11 mouse cellular contexts compared by ENCODE assay signal in genomic region chr5:36394840-36395515, GRCm38 (mm10). TPM values are rescaled to one million over a fixed set of nuclear protein-coding genes. Genes with fewer than 3 reads are reported as not detected.
A peak's percentile ranks its signal among the peaks of the same experiment; 100 is the strongest.
DNase-seq lines count a peak whose midpoint lies in the region; ATAC-seq and TF ChIP-seq lines count a peak whose summit lies in the region.
"Had no signal": no experiment of that assay in that cellular context is flagged by ENCODE, and none has a peak within 500 bp of the region (broad histone marks: within the 10 kb centered on the region; RNA-seq: fewer than 3 reads in every experiment).

No protein-coding gene starts in this region.

- TF ChIP-seq CTCF in E14TG2a.4 (conservative IDR thresholded peaks at IDR 0.05; ENCODE audit: low read length), result peak; percentile 15

- ATAC-seq in forebrain, embryonic 14.5 days, result no peak
- ATAC-seq in forebrain, embryonic 11.5 days (replicated peaks; ENCODE audit: low FRiP score), result no peak
- no peak for ATAC-seq in embryonic facial prominence, embryonic 15.5 days (ENCODE audit: insufficient number of reproducible peaks, low FRiP score, low TSS enrichment, low read depth)

- whole genome bisulfite sequencing in forebrain, embryonic 14.5 days, result 44% methylated on average over 11 of the region's 11 CpGs
- 44% methylated on average over 11 of the region's 11 CpGs for WGBS in forebrain, embryonic 11.5 days
- WGBS in embryonic facial prominence, embryonic 15.5 days, result 43% methylated on average over 11 of the region's 11 CpGs

- H3K27me3 ChIP-seq in forebrain, embryonic 14.5 days (replicated peaks; ENCODE audit: control insufficient read depth, insufficient read depth, low read length), result 0 out of 2 replicates have a peak, but pooled peaks cover 5% of the 10 kb centered on the region
- H3K27me3 ChIP-seq in forebrain, embryonic 11.5 days (ENCODE audit: control insufficient read depth, insufficient read depth, low read length), result peaks cover 5% of the 10 kb centered on the region
- peaks cover 42% of the 10 kb centered on the region for H3K27me3 ChIP-seq in E14TG2a.4 (ENCODE audit: insufficient read depth, low read length)
- no peaks in the 10 kb centered on the region for H3K27me3 ChIP-seq in embryonic facial prominence, embryonic 15.5 days

- no peaks in the 10 kb centered on the region for H3K36me3 ChIP-seq in forebrain, embryonic 14.5 days (ENCODE audit: control insufficient read depth, insufficient read depth, low read length)
- no peaks in the 10 kb centered on the region for H3K36me3 ChIP-seq in forebrain, embryonic 11.5 days (ENCODE audit: control insufficient read depth, insufficient read depth, low read length)
- H3K36me3 ChIP-seq in E14TG2a.4 (ENCODE audit: insufficient read depth, low read length), result no peaks in the 10 kb centered on the region
- H3K36me3 ChIP-seq in embryonic facial prominence, embryonic 15.5 days, result no peaks in the 10 kb centered on the region

- H3K27ac ChIP-seq in forebrain, embryonic 14.5 days (ENCODE audit: low read depth, low read length), result no peak overlapping the region
- no peak overlapping the region for H3K27ac ChIP-seq in forebrain, embryonic 11.5 days (ENCODE audit: low read depth, low read length)
- no peak overlapping the region for H3K27ac ChIP-seq in embryonic facial prominence, embryonic 15.5 days (replicated peaks)

- H3K9ac ChIP-seq in forebrain, embryonic 14.5 days (ENCODE audit: low read length), result no peak overlapping the region
- no peak overlapping the region for H3K9ac ChIP-seq in forebrain, embryonic 11.5 days (ENCODE audit: low read length)
- H3K9ac ChIP-seq in embryonic facial prominence, embryonic 15.5 days, result no peak overlapping the region

- H3K4me1 ChIP-seq in forebrain, embryonic 14.5 days (ENCODE audit: control insufficient read depth, insufficient read depth, low read length), result no peaks in the 10 kb centered on the region
- peaks cover 11% of the 10 kb centered on the region for H3K4me1 ChIP-seq in forebrain, embryonic 11.5 days (replicated peaks; ENCODE audit: control insufficient read depth, insufficient read depth, low read length)
- H3K4me1 ChIP-seq in E14TG2a.4 (replicated peaks; ENCODE audit: low read depth, low read length), result peaks cover 47% of the 10 kb centered on the region
- peaks cover 46% of the 10 kb centered on the region for H3K4me1 ChIP-seq in embryonic facial prominence, embryonic 15.5 days

- no peaks in the 10 kb centered on the region for H3K9me3 ChIP-seq in forebrain, embryonic 14.5 days (replicated peaks; ENCODE audit: control insufficient read depth, low read length)
- no peaks in the 10 kb centered on the region for H3K9me3 ChIP-seq in forebrain, embryonic 11.5 days (ENCODE audit: control insufficient read depth, low read length)
- H3K9me3 ChIP-seq in E14TG2a.4 (ENCODE audit: low read length), result no peaks in the 10 kb centered on the region
- no peaks in the 10 kb centered on the region for H3K9me3 ChIP-seq in embryonic facial prominence, embryonic 15.5 days (replicated peaks)

- no peak overlapping the region for H3K4me2 ChIP-seq in forebrain, embryonic 14.5 days (ENCODE audit: low read length)
- H3K4me2 ChIP-seq in forebrain, embryonic 11.5 days (ENCODE audit: low read depth, low read length, severe bottlenecking), result no peak overlapping the region
- H3K4me2 ChIP-seq in embryonic facial prominence, embryonic 15.5 days (replicated peaks), result peak overlapping the region; percentile 99; the same call in 1 of the 2 replicates

- H3K4me3 ChIP-seq in forebrain, embryonic 14.5 days (ENCODE audit: low read depth, low read length), result no peak overlapping the region
- H3K4me3 ChIP-seq in forebrain, embryonic 11.5 days (ENCODE audit: low read depth, low read length), result no peak overlapping the region
- no peak overlapping the region for H3K4me3 ChIP-seq in E14TG2a.4 (replicated peaks; ENCODE audit: low read length)
- H3K4me3 ChIP-seq in embryonic facial prominence, embryonic 15.5 days (replicated peaks), result no peak overlapping the region

- peak; percentile 44 for DNase-seq in forebrain, embryonic 14.5 days (ENCODE audit: low spot score)
- no peak for DNase-seq in forebrain, embryonic 11.5 days (ENCODE audit: low spot score)
- DNase-seq in lung, postnatal 25 days (ENCODE audit: low spot score), result peak; percentile 40
- DNase-seq in adrenal gland, adult 8-10 months, result no peak
- no peak for DNase-seq in left cerebral cortex, adult 18-20 months (ENCODE audit: low spot score in 2 of 2)
- DNase-seq in heart, adult 11 months, result no peak
- DNase-seq: gastrocnemius, postnatal 25 days; right cerebral cortex, postnatal 14 days had no signal

RNA-seq across cellular contexts. Expression of gene Sorcs2, which starts 3.0 kb away (rescaled TPM):
- polyA plus RNA-seq in forebrain, embryonic 14.5 days (2014; fragmentation: Nextera tagmentation; extraction: Ambion mirVana), result 5.1 and 6.6 TPM in 2 replicates
- 6.4 and 7.8 TPM in 2 replicates for polyA plus RNA-seq in forebrain, embryonic 11.5 days (2014; fragmentation: Nextera tagmentation; extraction: Ambion mirVana)
- 25.3 and 26.2 TPM in 2 replicates for polyA plus RNA-seq in embryonic facial prominence, embryonic 15.5 days (2015; fragmentation: Nextera tagmentation; extraction: Ambion mirVana)
- total RNA-seq in adrenal gland, adult 8-10 months (2022), result 10 to 100 TPM in 3 of 4 experiments, 1 to 10 TPM in 1; 7.9 to 18.3 (median 12.5) TPM
- total RNA-seq in left cerebral cortex, adult 18-20 months (2021), result 10 to 100 TPM; 33.8 to 34.3 TPM
- total RNA-seq: common myeloid progenitor, adult 5-6 weeks had no signal

Comparison
In these comparisons a context has a peak if more than half of its experiments do, and no peak if none do; other contexts are left out.
1. DNase-seq: peak in forebrain, embryonic 14.5 days (single experiment) and lung, postnatal 25 days (single experiment); none in forebrain, embryonic 11.5 days (single experiment), adrenal gland, adult 8-10 months (single experiment), left cerebral cortex, adult 18-20 months (0 of 2) and heart, adult 11 months (single experiment).